In the genomic region with DNA sequence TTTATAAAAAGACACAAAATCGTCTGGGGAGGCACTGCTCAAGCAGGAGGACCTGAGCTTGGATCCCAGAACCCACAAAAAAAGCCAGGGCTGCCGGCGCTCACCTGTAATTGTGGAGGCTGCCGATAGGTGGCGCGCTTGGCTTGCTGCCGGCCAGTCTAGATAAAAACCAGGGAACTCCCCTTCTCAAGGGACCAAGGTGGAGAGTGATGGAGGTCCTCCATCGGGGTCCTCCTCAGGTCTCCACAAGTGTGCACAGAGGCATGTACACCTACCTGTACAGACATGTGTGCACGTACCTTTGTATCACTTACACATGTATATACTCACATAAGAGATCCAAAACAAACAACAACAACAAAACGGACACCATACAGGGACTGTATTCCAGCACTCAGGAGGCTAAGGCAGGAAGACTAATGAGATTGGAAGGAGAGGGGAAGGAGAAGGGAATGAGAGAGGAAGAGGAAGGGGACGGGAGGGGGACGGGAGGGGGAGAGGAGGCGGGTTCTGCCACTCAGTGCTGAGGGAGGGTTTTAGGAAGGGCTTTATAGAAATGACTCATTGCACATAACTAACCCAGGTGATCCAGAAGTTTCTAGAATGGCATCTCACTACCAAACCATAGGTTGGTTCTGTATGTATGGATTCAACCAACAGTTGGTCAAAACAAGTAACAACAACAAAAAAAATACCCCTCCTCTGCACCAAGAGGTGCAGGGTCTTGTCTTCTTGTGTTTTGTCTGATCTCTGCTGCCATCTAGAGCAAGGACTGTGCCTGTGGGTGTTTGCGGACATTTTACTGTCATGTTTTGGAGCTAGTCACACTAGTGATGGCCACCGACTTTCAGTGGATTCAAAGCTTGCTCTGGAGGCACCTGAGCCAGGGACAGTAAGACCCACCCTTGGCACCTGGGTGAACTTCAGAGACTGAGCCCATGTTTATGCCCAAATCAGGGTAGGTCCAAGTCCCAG, we compare ENCODE assay signal across 8 mouse cellular contexts. TPM values are rescaled to one million over a fixed set of nuclear protein-coding genes. Genes with fewer than 3 reads are reported as not detected.
DNase-seq lines count a peak whose midpoint lies in the region; ATAC-seq and TF ChIP-seq lines count a peak whose summit lies in the region.

No protein-coding gene starts in this region.

- DNase-seq in R1 (ENCODE audit: low read depth, low spot score): peak; percentile 84
- DNase-seq in cerebellum, postnatal 36 days: peak; percentile 73 to 79
- DNase-seq in heart, adult 11 months: peak; percentile 91
- DNase-seq in kidney, postnatal 36 days: peak; percentile 37 to 73
- peak; percentile 55 for DNase-seq in right cerebral cortex, postnatal 14 days
- DNase-seq in urinary bladder, postnatal 25 days (ENCODE audit: low spot score): peak; percentile 63

- no peak overlapping the region for H3K27ac ChIP-seq in lung, embryonic 16.5 days (ENCODE audit: low read length)

- H3K4me3 ChIP-seq in C2C12 (ENCODE audit: insufficient read depth, poor library complexity, severe bottlenecking): no peak overlapping the region
- no peak overlapping the region for H3K4me3 ChIP-seq in lung, embryonic 16.5 days (ENCODE audit: low read length)

- no peaks in the 10 kb centered on the region for H3K79me3 ChIP-seq in C2C12 (ENCODE audit: low read depth)

- no peak overlapping the region for H3K9ac ChIP-seq in lung, embryonic 16.5 days (ENCODE audit: low read length)

- H3K4me2 ChIP-seq in lung, embryonic 16.5 days (ENCODE audit: low read depth, low read length): peak overlapping the region; percentile 11; the same call in 1 of the 2 replicates

- H3K9me3 ChIP-seq in lung, embryonic 16.5 days (ENCODE audit: control insufficient read depth, low read length): no peaks in the 10 kb centered on the region

- H3ac ChIP-seq in C2C12 (ENCODE audit: control insufficient read depth, insufficient read length, low read depth): no peak overlapping the region

- H3K4me1 ChIP-seq in lung, embryonic 16.5 days (replicated peaks; ENCODE audit: control insufficient read depth, insufficient read depth, low read length): no peaks in the 10 kb centered on the region

- H3K36me3 ChIP-seq in C2C12 (ENCODE audit: control insufficient read depth, insufficient read depth): no peaks in the 10 kb centered on the region
- no peaks in the 10 kb centered on the region for H3K36me3 ChIP-seq in lung, embryonic 16.5 days (ENCODE audit: control insufficient read depth, insufficient read depth, low read length)

- peaks cover 10% of the 10 kb centered on the region for H3K27me3 ChIP-seq in C2C12 (ENCODE audit: control insufficient read depth, insufficient read depth, insufficient read length)
- no peaks in the 10 kb centered on the region for H3K27me3 ChIP-seq in lung, embryonic 16.5 days (ENCODE audit: control insufficient read depth, insufficient read depth, low read depth, low read length)

- no peak for ATAC-seq in lung, embryonic 16.5 days (ENCODE audit: low read depth)

- WGBS in lung, embryonic 16.5 days: 28% methylated on average over 15 of the region's 15 CpGs

- no peaks in the 10 kb centered on the region for H3K79me2 ChIP-seq in C2C12 (ENCODE audit: control insufficient read depth, insufficient read depth)

- TF ChIP-seq CTCF in C2C12 (IDR thresholded peaks at IDR 0.05; ENCODE audit: control insufficient read depth, insufficient read depth, insufficient read length): peak; percentile 62

TF ChIP-seq in C2C12, 6 proteins besides CTCF, POLR2A, EP300 and RAD21:
- TF ChIP-seq MAX (IDR thresholded peaks at IDR 0.05) (no peak), MYOG (IDR thresholded peaks at IDR 0.05; ENCODE audit: control insufficient read depth, extremely low read depth, insufficient read length) (no peak), USF1 (IDR thresholded peaks at IDR 0.05; ENCODE audit: low read depth) (no peak), CEBPB (IDR thresholded peaks at IDR 0.05; ENCODE audit: low read depth) (no peak), MYOD1 (IDR thresholded peaks at IDR 0.05; ENCODE audit: control insufficient read depth, insufficient read length, low read depth) (no peak), FOSL1 (IDR thresholded peaks at IDR 0.05; ENCODE audit: insufficient read depth, low read length, poor library complexity, severe bottlenecking) (no peak)

RNA-seq across cellular contexts. Expression of a gene that starts 10.3 kb away (rescaled TPM):
- polyA plus RNA-seq in C2C12 (2012; fragmentation: generic; extraction: Trizol): not detected
- 0.44 TPM in 1 of 2 replicates, not detected in the other for polyA plus RNA-seq in lung, embryonic 16.5 days (2015; fragmentation: Nextera tagmentation; extraction: Ambion mirVana)
